Mouse (Mus musculus) limb, embryonic 10.5 days (tissue): Measurements from ENCODE around the gene Zfp709. TPM values are rescaled to one million over a fixed set of nuclear protein-coding genes. Genes with fewer than 3 reads are reported as not detected.

ENCODE experiments used
- DNase-seq: peaks from one replicate; pipeline ENCODE4 v3.0.0-alpha.2; 2017; ENCODE audit warnings: low spot score
- H3K27ac ChIP-seq: fragments of 300-500 bp; sonication (generic); 2 replicates; pipeline ENCODE4 v1.5.1; 2016; ENCODE audit warnings: mild to moderate bottlenecking
- H3K27me3 ChIP-seq: fragments of 300-500 bp; sonication (generic); 2 replicates; pipeline ENCODE4 v1.6.1; 2016; ENCODE audit warnings: low read depth, mild to moderate bottlenecking; ENCODE audit not compliant: poor library complexity, severe bottlenecking
- H3K36me3 ChIP-seq: fragments of 300-500 bp; sonication (generic); 2 replicates; pipeline ENCODE4 v1.6.1; 2016; ENCODE audit warnings: mild to moderate bottlenecking, moderate library complexity
- H3K4me1 ChIP-seq: fragments of 300-500 bp; sonication (generic); 2 replicates; pipeline ENCODE4 v1.6.1; 2016
- H3K4me3 ChIP-seq: fragments of 300-500 bp; sonication (generic); 2 replicates; pipeline ENCODE4 v1.5.1; 2016; ENCODE audit warnings: mild to moderate bottlenecking, moderate library complexity
- H3K9me3 ChIP-seq: fragments of 300-500 bp; sonication (generic); replicated peaks from 2 replicates; pipeline ENCODE4 v1.6.1; 2016; ENCODE audit warnings: mild to moderate bottlenecking
- WGBS: fragments of 180-500 bp; shearing (Covaris S2); methylation state at CpG from one replicate; pipeline ENCODE4 v1.1.7; 2016; 5-methylcytosine and 5-hydroxymethylcytosine counted together
- polyA plus RNA-seq: library from polyadenylated mRNA; unstranded; fragments of >200 nt; fragmentation: Nextera tagmentation; extraction: Ambion mirVana; gene quantifications from 2 replicates; pipeline ENCODE4 v1.2.1, GENCODE M21; 2016

Gene Zfp709
- polyA plus RNA-seq, 1 experiment from 2014 or later, result 3.9 TPM

DNA sequence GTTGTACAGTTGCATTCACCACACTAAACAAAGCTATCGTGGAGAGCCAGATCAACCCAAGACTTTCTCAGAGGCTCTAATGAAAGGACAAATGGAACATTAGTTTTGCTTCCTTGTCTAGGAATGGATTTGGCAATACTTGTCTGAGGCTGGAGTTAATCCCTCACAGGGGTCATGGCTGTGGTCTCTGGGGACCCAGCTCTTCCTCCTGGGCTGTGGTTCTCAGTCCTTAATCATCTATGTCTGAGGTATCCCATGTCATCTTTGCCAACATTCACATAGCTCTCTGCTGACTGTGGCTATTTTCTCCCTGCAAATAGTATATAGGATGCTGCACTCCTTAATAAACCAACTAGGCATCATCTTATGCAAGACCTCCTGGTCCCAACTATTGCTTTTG, 60.0 kb downstream of the Zfp709 start:
- Histone ChIP-seq H3K36me3 (no peaks in the 10 kb centered on the region), H3K27ac (no peak overlapping the region), H3K4me3 (no peak overlapping the region), H3K27me3 (no peaks in the 10 kb centered on the region), H3K9me3 (no peaks in the 10 kb centered on the region), H3K4me1 (no peaks in the 10 kb centered on the region)
- no peak for DNase-seq
- WGBS, result 92% methylated on average over 1 of the region's 1 CpGs

Other genes with a start within 250 kb of the Zfp709 start
- gene Unc13a, start 210.3 kb upstream of the Zfp709 start, polyA plus RNA-seq, result 0.40 and 0.51 TPM in 2 replicates
- 3.7 and 4.6 TPM in 2 replicates for gene Jak3, start 205.7 kb upstream of the Zfp709 start, polyA plus RNA-seq
- 0.53 and 0.76 TPM in 2 replicates for gene Insl3, start 192.8 kb upstream of the Zfp709 start, polyA plus RNA-seq
- 0.67 and 1.2 TPM in 2 replicates for gene B3gnt3, start 180.2 kb upstream of the Zfp709 start, polyA plus RNA-seq
- 2.2 and 4.3 TPM in 2 replicates for gene Fcho1, start 156.3 kb upstream of the Zfp709 start, polyA plus RNA-seq
- 5.4 and 7.2 TPM in 2 replicates for gene Zfp882, start 26.6 kb downstream of the Zfp709 start, polyA plus RNA-seq
- 27.4 and 34.3 TPM in 2 replicates for gene Zfp617, start 26.6 kb downstream of the Zfp709 start, polyA plus RNA-seq
- 28.0 and 28.1 TPM in 2 replicates for gene Zfp961, start 69.0 kb downstream of the Zfp709 start, polyA plus RNA-seq
- gene Cyp4f18, start 127.6 kb downstream of the Zfp709 start, polyA plus RNA-seq, result 0.58 and 0.71 TPM in 2 replicates
- not detected in 2 replicates for gene Olfr372, start 159.2 kb downstream of the Zfp709 start, polyA plus RNA-seq
- gene Olfr373, start 201.2 kb downstream of the Zfp709 start, polyA plus RNA-seq, result 0.04 TPM in 1 of 2 replicates, not detected in the other
- 0.04 TPM in 1 of 2 replicates, not detected in the other for gene Olfr374, start 225.0 kb downstream of the Zfp709 start, polyA plus RNA-seq